Mouse (Mus musculus): ENCODE results near the gene Ccdc14. TPM values are rescaled to one million over a fixed set of nuclear protein-coding genes. Genes with fewer than 3 reads are reported as not detected.

Gene Ccdc14
- 7.8 and 8.1 TPM in 2 replicates for polyA plus RNA-seq (2012; rRNA removed)

GRCm38 (mm10) chr16:34690334-34691144, at the start of gene Ccdc14:
Gene Ccdc14, plus strand, starts transcription at chr16:34690616.

GRCm38 (mm10) chr16:34649621-34650020, 40.8 kb upstream of the Ccdc14 start, which contains the start of gene Ropn1:
Gene Ropn1, plus strand, starts transcription at chr16:34649921.

GRCm38 (mm10) chr16:34745065-34745585, 54.7 kb downstream of the Ccdc14 start, which contains the start of gene Mylk:
Gene Mylk, plus strand, starts transcription at chr16:34745210.

Other genes with a start within 250 kb of the Ccdc14 start
- gene Kalrn, start 117.1 kb upstream of the Ccdc14 start, polyA plus RNA-seq (2012; rRNA removed) = 35.5 and 37.4 TPM in 2 replicates
- not detected in 2 replicates for gene Ropn1, start 40.7 kb upstream of the Ccdc14 start, polyA plus RNA-seq (2012; rRNA removed)
- gene Mylk, start 54.6 kb downstream of the Ccdc14 start, polyA plus RNA-seq (2012; rRNA removed) = 7.2 and 8.7 TPM in 2 replicates

All from central nervous system, embryonic 14 days (tissue).